Mouse (Mus musculus): ENCODE data around the gene Gm2a. TPM values are rescaled to one million over a fixed set of nuclear protein-coding genes. Genes with fewer than 3 reads are reported as not detected.
"Not testable (repeated sequence)": the region's sequence is repeated elsewhere in the genome, so short reads cannot be mapped to it uniquely, and the experiment has no call there.

Gm2a gene
- polyA plus RNA-seq, 1 experiment from 2014 or later = 42.2 TPM

GRCm38 (mm10) chr11:55076234-55076633, 21.7 kb upstream of the Gm2a start:
- peak overlapping the region; percentile 93 for H3K4me2 ChIP-seq
- ATAC-seq (ENCODE audit: extremely low read depth, insufficient number of reproducible peaks, low FRiP score, low TSS enrichment) = no peak
- peak overlapping the region; percentile 96 for H3K27ac ChIP-seq (replicated peaks)
- H3K9ac ChIP-seq = peak overlapping the region; percentile 87
- H3K9me3 ChIP-seq = no peaks in the 10 kb centered on the region; the same call in 1 of the 2 replicates
- no peaks in the 10 kb centered on the region for H3K36me3 ChIP-seq
- H3K4me1 ChIP-seq = peaks cover 62% of the 10 kb centered on the region
- WGBS = 84% methylated on average over 5 of the region's 5 CpGs
- no peak overlapping the region for H3K4me3 ChIP-seq
- H3K27me3 ChIP-seq (replicated peaks) = no peaks in the 10 kb centered on the region

- H3K36me3 ChIP-seq = no peaks in the 10 kb centered on the region
- ATAC-seq (ENCODE audit: extremely low read depth, insufficient number of reproducible peaks, low FRiP score, low TSS enrichment) = peak; percentile 24; the same call in 1 of the 2 replicates
- peak within 1 kb of the TSS; percentile 96 for H3K27ac ChIP-seq (replicated peaks)
- WGBS = 1% methylated on average over 50 of the region's 50 CpGs
- H3K4me2 ChIP-seq = peak within 1 kb of the TSS; percentile 93
- no peaks in the 10 kb centered on the region for H3K27me3 ChIP-seq (replicated peaks)
- H3K9ac ChIP-seq = peak within 1 kb of the TSS; percentile 87
- peaks cover 2% of the 10 kb centered on the region; the same call in 1 of the 2 replicates for H3K9me3 ChIP-seq
- peaks cover 62% of the 10 kb centered on the region for H3K4me1 ChIP-seq
- H3K4me3 ChIP-seq = peak within 1 kb of the TSS; percentile 64
Observed at GRCm38 (mm10) chr11:55077331-55078231, 20.3 kb upstream of the Gm2a start, which contains the start of gene Ccdc69. Ccdc69 (minus strand) TSS chr11:55078131.

- H3K36me3 ChIP-seq = no peaks in the 10 kb centered on the region
- H3K4me2 ChIP-seq = peak overlapping the region; percentile 93
- peak overlapping the region; percentile 96 for H3K27ac ChIP-seq (replicated peaks)
- no peaks in the 10 kb centered on the region for H3K27me3 ChIP-seq (replicated peaks)
- H3K9me3 ChIP-seq = peaks cover 2% of the 10 kb centered on the region; the same call in 1 of the 2 replicates
- peaks cover 55% of the 10 kb centered on the region for H3K4me1 ChIP-seq
- WGBS = 37% methylated on average over 3 of the region's 3 CpGs
- ATAC-seq (ENCODE audit: extremely low read depth, insufficient number of reproducible peaks, low FRiP score, low TSS enrichment) = no peak
- H3K4me3 ChIP-seq = peak overlapping the region; percentile 64
- H3K9ac ChIP-seq = peak overlapping the region; percentile 87
Observed at GRCm38 (mm10) chr11:55078502-55078901, 19.4 kb upstream of the Gm2a start.

GRCm38 (mm10) chr11:55079180-55079579, 18.7 kb upstream of the Gm2a start:
- Histone ChIP-seq H3K4me3 (no peak overlapping the region), H3K36me3 (no peaks in the 10 kb centered on the region), H3K9me3 (peaks cover 2% of the 10 kb centered on the region; the same call in 1 of the 2 replicates), H3K4me2 (no peak overlapping the region), H3K27me3 (replicated peaks) (no peaks in the 10 kb centered on the region), H3K4me1 (peaks cover 48% of the 10 kb centered on the region), H3K9ac (peak overlapping the region; percentile 87; the same call in 1 of the 2 replicates), H3K27ac (replicated peaks) (0 out of 2 replicates have a peak overlapping the region, but pooled peaks have one; percentile 96)
- no peak for ATAC-seq (ENCODE audit: extremely low read depth, insufficient number of reproducible peaks, low FRiP score, low TSS enrichment)
- WGBS = 62% methylated on average over 4 of the region's 4 CpGs

- Histone ChIP-seq H3K4me3 (no peak overlapping the region), H3K36me3 (no peaks in the 10 kb centered on the region), H3K4me2 (no peak overlapping the region), H3K27me3 (replicated peaks) (no peaks in the 10 kb centered on the region), H3K9ac (no peak overlapping the region), H3K4me1 (peaks cover 43% of the 10 kb centered on the region), H3K27ac (replicated peaks) (no peak overlapping the region), H3K9me3 (peaks cover 2% of the 10 kb centered on the region; the same call in 1 of the 2 replicates)
- no peak for ATAC-seq (ENCODE audit: extremely low read depth, insufficient number of reproducible peaks, low FRiP score, low TSS enrichment)
- 81% methylated on average over 9 of the region's 9 CpGs for WGBS
Observed at GRCm38 (mm10) chr11:55081206-55081605, 16.7 kb upstream of the Gm2a start.

- Histone ChIP-seq H3K27me3 (replicated peaks) (no peaks in the 10 kb centered on the region), H3K4me2 (no peak overlapping the region), H3K4me1 (peaks cover 22% of the 10 kb centered on the region), H3K4me3 (no peak overlapping the region), H3K9ac (peak overlapping the region; percentile 8), H3K9me3 (peaks cover 2% of the 10 kb centered on the region; the same call in 1 of the 2 replicates), H3K36me3 (no peaks in the 10 kb centered on the region), H3K27ac (replicated peaks) (peak overlapping the region; percentile 96)
- no peak for ATAC-seq (ENCODE audit: extremely low read depth, insufficient number of reproducible peaks, low FRiP score, low TSS enrichment)
- 55% methylated on average over 4 of the region's 4 CpGs for WGBS
Observed at GRCm38 (mm10) chr11:55084629-55085028, 13.3 kb upstream of the Gm2a start.

GRCm38 (mm10) chr11:55085396-55085795, 12.5 kb upstream of the Gm2a start:
- peak; percentile 67; the same call in 1 of the 2 replicates for ATAC-seq (ENCODE audit: extremely low read depth, insufficient number of reproducible peaks, low FRiP score, low TSS enrichment)
- Histone ChIP-seq H3K4me2 (0 out of 2 replicates have a peak overlapping the region, but pooled peaks have one; percentile 2), H3K4me1 (peaks cover 22% of the 10 kb centered on the region), H3K27me3 (replicated peaks) (no peaks in the 10 kb centered on the region), H3K4me3 (no peak overlapping the region), H3K9ac (peak overlapping the region; percentile 48), H3K27ac (replicated peaks) (peak overlapping the region; percentile 96), H3K36me3 (no peaks in the 10 kb centered on the region), H3K9me3 (0 out of 2 replicates have a peak, but pooled peaks cover 2% of the 10 kb centered on the region)
- WGBS = 15% methylated on average over 5 of the region's 5 CpGs

- no peak for ATAC-seq (ENCODE audit: extremely low read depth, insufficient number of reproducible peaks, low FRiP score, low TSS enrichment)
- no peaks in the 10 kb centered on the region for H3K27me3 ChIP-seq (replicated peaks)
- 0 out of 2 replicates have a peak, but pooled peaks cover 2% of the 10 kb centered on the region for H3K9me3 ChIP-seq
- peak overlapping the region; percentile 27; the same call in 1 of the 2 replicates for H3K4me2 ChIP-seq
- H3K27ac ChIP-seq (replicated peaks) = peak overlapping the region; percentile 73
- H3K4me3 ChIP-seq = no peak overlapping the region
- H3K9ac ChIP-seq = peak overlapping the region; percentile 52; the same call in 1 of the 2 replicates
- H3K36me3 ChIP-seq = no peaks in the 10 kb centered on the region
- WGBS = 6% methylated on average over 10 of the region's 10 CpGs
- peaks cover 22% of the 10 kb centered on the region for H3K4me1 ChIP-seq
Observed at GRCm38 (mm10) chr11:55087006-55087405, 10.9 kb upstream of the Gm2a start.

- WGBS = 82% methylated on average over 2 of the region's 2 CpGs
- no peak overlapping the region for H3K9ac ChIP-seq
Observed at GRCm38 (mm10) chr11:55089892-55090291, 8.0 kb upstream of the Gm2a start.

GRCm38 (mm10) chr11:55093096-55093495, 4.8 kb upstream of the Gm2a start:
- no peak overlapping the region for H3K4me3 ChIP-seq
- no peaks in the 10 kb centered on the region for H3K36me3 ChIP-seq
- no peak overlapping the region for H3K4me2 ChIP-seq
- no peak overlapping the region for H3K9ac ChIP-seq
- H3K9me3 ChIP-seq = no peaks in the 10 kb centered on the region
- no peaks in the 10 kb centered on the region for H3K27me3 ChIP-seq (replicated peaks)
- peaks cover 8% of the 10 kb centered on the region for H3K4me1 ChIP-seq
- no peak overlapping the region for H3K27ac ChIP-seq (replicated peaks)
- ATAC-seq (ENCODE audit: extremely low read depth, insufficient number of reproducible peaks, low FRiP score, low TSS enrichment) = no peak
- 77% methylated on average over 7 of the region's 7 CpGs for WGBS

More at GRCm38 (mm10) chr11:55089892-55090291, 8.0 kb upstream of the Gm2a start:
- no peak for ATAC-seq (ENCODE audit: extremely low read depth, insufficient number of reproducible peaks, low FRiP score, low TSS enrichment)
- Histone ChIP-seq H3K4me2 (no peak overlapping the region), H3K4me1 (peaks cover 16% of the 10 kb centered on the region), H3K27ac (replicated peaks) (no peak overlapping the region), H3K9me3 (no peaks in the 10 kb centered on the region), H3K27me3 (replicated peaks) (no peaks in the 10 kb centered on the region), H3K36me3 (no peaks in the 10 kb centered on the region), H3K4me3 (no peak overlapping the region)

- H3K4me2 ChIP-seq; ATAC-seq (ENCODE audit: extremely low read depth, insufficient number of reproducible peaks, low FRiP score, low TSS enrichment); H3K36me3 ChIP-seq; H3K4me3 ChIP-seq; H3K9ac ChIP-seq; H3K27me3 ChIP-seq (replicated peaks); H3K9me3 ChIP-seq; H3K27ac ChIP-seq (replicated peaks): not testable (repeated sequence)
- peaks cover 21% of the 10 kb centered on the region for H3K4me1 ChIP-seq
- WGBS = 77% methylated on average over 4 of the region's 4 CpGs
Observed at GRCm38 (mm10) chr11:55096296-55096695, 1.6 kb upstream of the Gm2a start.
